Mouse (Mus musculus) left cerebral cortex, adult 8-10 months (tissue): ENCODE measurements around the gene Slc13a2. TPM values are rescaled to one million over a fixed set of nuclear protein-coding genes. Genes with fewer than 3 reads are reported as not detected.

Source experiments
- DNase-seq, 2 experiments: peaks; one replicate each; pipeline ENCODE4 v3.0.0; 2022; ENCODE audit warnings: low spot score in 2 of 2
- total RNA-seq, 4 experiments: library from RNA; stranded (reverse); gene quantifications; 2 replicates each; pipeline ENCODE4 v1.2.4; 2022

Gene Slc13a2
- total RNA-seq, 4 experiments from 2014 or later: not detected

GRCm38 (mm10) chr11:78354905-78355304, 67.1 kb downstream of the Slc13a2 start:
- no peak for DNase-seq

- no peak for DNase-seq
Observed at GRCm38 (mm10) chr11:78353081-78353480, 68.9 kb downstream of the Slc13a2 start.

GRCm38 (mm10) chr11:78349441-78350358, 72.3 kb downstream of the Slc13a2 start:
- no peak for DNase-seq

DNA sequence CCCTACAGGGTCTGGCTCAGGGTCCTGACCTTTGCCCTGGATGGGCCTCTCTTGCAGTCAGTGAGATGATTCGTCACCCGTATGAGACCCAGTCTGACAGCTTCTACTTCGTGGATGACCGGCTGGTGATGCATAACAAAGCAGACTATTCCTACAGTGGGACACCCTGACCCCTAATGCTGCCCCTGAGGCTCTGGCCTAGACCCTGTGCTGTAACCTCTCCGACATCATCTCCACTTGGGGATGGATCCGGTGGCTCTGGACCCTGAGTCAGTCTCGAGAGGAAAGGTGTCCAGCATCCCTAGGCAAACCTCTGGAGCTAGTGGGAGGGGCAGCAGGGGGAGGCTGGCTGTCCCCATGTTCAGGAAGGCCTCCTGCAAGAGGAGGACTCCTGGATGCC, 73.5 kb downstream of the Slc13a2 start:
- DNase-seq: no peak

DNA sequence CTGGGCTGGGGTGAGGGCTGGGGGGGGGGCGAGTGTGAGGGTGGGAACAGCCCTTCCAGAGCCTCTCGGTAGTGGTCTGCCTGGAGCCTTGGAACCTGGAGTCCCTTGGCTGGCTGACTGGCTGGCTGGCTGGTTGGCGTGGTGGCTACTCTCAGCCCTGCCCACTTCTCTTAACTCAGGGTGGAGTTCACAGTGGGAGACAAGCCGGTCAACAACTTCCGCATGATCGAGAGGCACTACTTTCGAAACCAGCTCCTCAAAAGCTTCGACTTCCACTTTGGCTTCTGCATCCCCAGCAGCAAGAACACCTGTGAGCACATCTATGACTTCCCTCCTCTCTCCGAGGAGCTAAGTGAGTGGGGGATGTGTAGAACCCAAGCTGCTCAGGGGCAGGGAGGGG, 74.1 kb downstream of the Slc13a2 start:
- no peak for DNase-seq

Other genes starting within 250 kb of the Slc13a2 start
- gene Nek8, start 245.5 kb downstream of the Slc13a2 start, total RNA-seq: 1 to 10 TPM; 2.0 to 4.3 (median 2.8) TPM
- 10 to 100 TPM; 24.8 to 34.9 (median 28.4) TPM for gene Tlcd1, start 245.5 kb downstream of the Slc13a2 start, total RNA-seq
- 100 to 1,000 TPM; 678 to 790 (median 743) TPM for gene Rpl23a, start 238.6 kb downstream of the Slc13a2 start, total RNA-seq
- gene Rab34, start 233.8 kb downstream of the Slc13a2 start, total RNA-seq: 10 to 100 TPM; 23.9 to 29.6 (median 26.2) TPM
- gene Proca1, start 228.8 kb downstream of the Slc13a2 start, total RNA-seq: 1 to 10 TPM; 5.9 to 7.4 (median 6.8) TPM
- gene Sdf2, start 176.5 kb downstream of the Slc13a2 start, total RNA-seq: 10 to 100 TPM; 54.1 to 66.1 (median 59.1) TPM
- gene Supt6, start 176.2 kb downstream of the Slc13a2 start, total RNA-seq: 100 to 1,000 TPM in 2 of 4 experiments, 10 to 100 TPM in 2; 98.7 to 102 (median 100) TPM
- 100 to 1,000 TPM; 172 to 181 (median 177) TPM for gene 2610507B11Rik, start 160.5 kb downstream of the Slc13a2 start, total RNA-seq
- 10 to 100 TPM; 12.0 to 15.3 (median 13.3) TPM for gene BC030499, start 131.4 kb downstream of the Slc13a2 start, total RNA-seq
- gene Spag5, start 120.7 kb downstream of the Slc13a2 start, total RNA-seq: 10 to 100 TPM in 1 of 4 experiments, 1 to 10 TPM in 3; 6.8 to 11.9 (median 7.1) TPM
- 100 to 1,000 TPM; 784 to 869 (median 811) TPM for gene Aldoc, start 99.2 kb downstream of the Slc13a2 start, total RNA-seq
- 10 to 100 TPM; 57.1 to 62.1 (median 59.4) TPM for gene Pigs, start 93.8 kb downstream of the Slc13a2 start, total RNA-seq
- gene Unc119, start 78.7 kb downstream of the Slc13a2 start, total RNA-seq: 10 to 100 TPM; 28.5 to 34.5 (median 30.6) TPM
- gene Foxn1, start 35.7 kb downstream of the Slc13a2 start, total RNA-seq: under 1 TPM in 2 of 4 experiments, not detected in 2; 0.11 to 0.19 TPM
- gene Slc46a1, start 43.5 kb upstream of the Slc13a2 start, total RNA-seq: 10 to 100 TPM in 3 of 4 experiments, 1 to 10 TPM in 1; 8.2 to 15.4 (median 12.2) TPM
- 10 to 100 TPM; 32.1 to 36.7 (median 33.1) TPM for gene Sarm1, start 75.5 kb upstream of the Slc13a2 start, total RNA-seq
- gene Vtn, start 76.9 kb upstream of the Slc13a2 start, total RNA-seq: 10 to 100 TPM; 73.4 to 86.0 (median 77.9) TPM
- gene Sebox, start 81.2 kb upstream of the Slc13a2 start, total RNA-seq: 1 to 10 TPM; 1.3 to 2.1 (median 1.6) TPM
- 10 to 100 TPM; 39.4 to 42.9 (median 41.8) TPM for gene Tmem199, start 90.0 kb upstream of the Slc13a2 start, total RNA-seq
- 100 to 1,000 TPM; 116 to 125 (median 118) TPM for gene Poldip2, start 90.0 kb upstream of the Slc13a2 start, total RNA-seq
- 10 to 100 TPM; 32.8 to 36.6 (median 34.2) TPM for gene Tnfaip1, start 114.1 kb upstream of the Slc13a2 start, total RNA-seq
- 10 to 100 TPM; 79.7 to 81.6 (median 80.9) TPM for gene Ift20, start 114.1 kb upstream of the Slc13a2 start, total RNA-seq
- 10 to 100 TPM; 23.7 to 29.6 (median 26.6) TPM for gene Tmem97, start 128.6 kb upstream of the Slc13a2 start, total RNA-seq